Mouse (Mus musculus) right cerebral cortex, postnatal 14 days (tissue): ENCODE data around the gene Capn1.
A peak's percentile ranks its signal among the peaks of the same experiment; 100 is the strongest.

Source experiments
- DNase-seq: peaks from one replicate; pipeline ENCODE4 v3.0.0; 2022

Capn1 gene

DNA sequence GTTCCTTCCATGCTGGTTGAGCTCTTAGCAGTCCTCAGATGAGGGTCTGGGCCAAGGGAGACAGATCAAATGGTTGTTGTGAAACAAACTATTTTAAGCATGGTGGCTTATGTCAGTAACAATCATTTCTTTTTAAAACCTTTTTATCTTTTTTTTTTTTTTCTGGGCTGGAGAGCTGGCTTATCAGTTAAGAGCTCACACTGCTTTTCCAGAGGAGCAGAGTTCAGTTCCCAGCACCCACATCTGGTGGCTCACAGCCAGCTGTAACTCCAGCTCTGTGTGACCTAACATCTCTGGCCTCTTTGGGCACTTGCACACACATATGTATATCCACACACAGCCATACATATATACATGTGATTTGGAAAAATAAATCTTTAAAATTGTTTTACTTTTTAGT lies 22.0 kb upstream of the Capn1 start:
- DNase-seq: no peak

DNA sequence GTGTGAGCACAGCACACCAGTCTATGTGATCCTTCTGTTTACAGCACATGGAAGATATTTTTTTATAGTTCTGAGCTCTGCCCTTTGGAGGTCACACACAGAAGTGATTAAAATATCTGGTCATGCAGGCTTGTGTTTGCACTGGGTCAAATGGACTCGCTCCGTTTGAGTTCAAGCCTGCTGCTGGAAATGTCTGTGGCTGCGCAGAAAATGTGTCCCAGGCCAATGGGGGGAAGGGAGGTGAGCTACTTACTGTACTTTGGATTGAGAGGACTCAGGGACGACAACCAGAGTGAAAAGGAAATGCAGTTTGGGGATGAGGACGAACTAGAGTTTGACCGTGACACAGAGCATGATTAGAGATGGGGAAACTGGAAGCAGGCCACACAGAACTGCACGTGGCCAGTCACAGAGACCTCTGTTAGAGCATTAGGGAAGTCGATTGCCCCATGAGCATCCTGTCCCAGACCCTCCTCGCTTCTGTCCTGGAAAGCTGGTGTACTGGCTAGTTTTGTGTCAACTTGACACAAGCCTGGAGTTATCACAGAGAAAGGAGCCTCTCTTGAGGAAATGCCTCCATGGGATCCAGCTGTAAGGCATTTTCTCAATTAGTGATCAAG lies 20.4 kb upstream of the Capn1 start:
- DNase-seq: no peak

DNA sequence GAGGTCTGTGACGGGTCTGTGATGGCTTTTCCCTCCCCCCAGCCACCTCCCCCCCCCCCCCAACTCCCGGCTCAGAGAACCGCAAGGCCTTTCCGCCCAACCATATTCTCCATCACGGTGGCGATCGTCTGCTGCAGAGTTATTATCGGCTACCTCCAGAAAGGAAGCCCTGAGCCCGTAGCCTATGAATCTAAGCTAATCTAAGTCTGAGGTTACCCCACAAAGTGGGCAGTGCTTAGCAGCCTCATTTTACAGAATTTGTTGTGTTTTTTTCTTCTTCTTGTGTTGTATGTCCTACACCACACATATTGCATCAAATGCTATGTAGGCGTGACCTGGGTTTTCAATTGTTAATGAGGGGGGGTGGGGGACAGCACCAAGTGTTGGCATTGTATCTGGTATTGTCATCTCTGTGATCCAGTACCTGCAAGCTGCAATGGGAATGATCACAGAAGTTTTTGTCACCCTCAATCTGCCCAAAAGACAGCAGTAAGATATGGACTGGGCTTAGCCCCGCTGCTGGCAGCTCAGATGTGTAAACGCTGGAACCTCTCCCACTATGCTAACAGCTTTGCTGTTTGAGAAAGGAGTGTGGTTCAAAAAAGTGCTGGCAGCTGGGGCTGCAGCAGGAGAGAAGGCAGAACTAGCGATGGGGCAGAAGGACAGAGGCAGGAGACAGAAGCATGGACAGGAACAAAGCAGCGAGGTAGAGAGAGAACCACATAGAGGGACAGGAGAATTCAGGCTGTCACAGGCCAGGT lies 15.0 kb upstream of the Capn1 start:
- no peak for DNase-seq

DNA sequence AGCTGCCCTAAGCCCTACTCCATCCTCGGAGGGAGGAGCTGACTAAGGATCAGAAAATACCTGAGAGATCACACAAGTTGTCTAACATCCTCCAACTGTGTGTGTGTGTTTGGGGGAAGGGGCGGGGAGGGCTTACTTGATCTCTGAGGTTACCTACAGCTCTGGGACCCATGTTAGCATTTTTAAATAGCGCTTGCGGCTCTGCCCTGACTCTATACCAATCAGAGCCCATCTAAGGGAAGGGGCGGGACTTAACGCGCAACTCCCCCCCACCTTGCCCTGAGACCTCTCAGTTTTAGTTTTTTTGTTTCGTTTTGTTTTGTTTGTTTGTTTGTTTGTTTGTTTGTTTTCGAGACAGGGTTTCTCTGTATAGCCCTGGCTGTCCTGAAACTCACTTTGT lies 13.7 kb upstream of the Capn1 start:
- no peak for DNase-seq

DNA sequence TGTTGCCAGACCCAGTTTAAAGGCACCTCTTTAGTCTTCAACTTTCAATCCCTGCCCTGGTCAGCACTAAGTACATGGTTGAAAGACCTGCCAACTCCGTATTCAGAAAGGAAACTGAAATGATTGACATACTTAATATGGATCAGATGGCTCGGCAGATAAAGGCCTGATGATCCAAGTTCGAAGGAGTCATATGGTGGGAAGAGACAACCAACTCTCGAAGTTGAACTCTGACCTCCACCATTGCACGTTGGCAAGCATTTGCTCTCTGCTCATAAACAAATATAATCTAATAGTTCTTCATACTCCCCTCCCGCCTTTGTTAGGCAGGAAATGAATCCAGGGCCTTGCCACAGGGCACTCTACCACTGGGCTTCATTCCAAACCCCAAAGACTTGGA lies 13.3 kb upstream of the Capn1 start:
- DNase-seq: no peak

DNA sequence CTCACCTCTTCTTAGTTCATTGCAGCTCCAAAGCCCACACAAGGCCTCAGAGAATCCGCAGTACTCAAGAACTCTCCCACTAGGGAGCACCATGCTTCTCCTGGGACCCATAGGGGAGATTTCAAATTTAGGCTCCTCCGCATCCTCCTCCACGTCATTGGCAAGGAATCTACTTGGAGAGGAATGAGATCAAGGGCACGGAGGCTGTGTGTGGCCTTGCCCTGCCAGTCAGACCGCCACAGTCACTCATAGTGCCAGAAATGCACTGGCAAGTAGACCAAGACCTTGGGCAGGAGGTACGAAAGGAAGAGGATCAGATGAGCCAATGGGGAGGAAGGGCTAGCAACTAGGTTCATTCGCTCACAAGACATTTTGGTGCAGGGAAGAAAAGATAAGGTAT lies 8.2 kb upstream of the Capn1 start:
- no peak for DNase-seq

DNA sequence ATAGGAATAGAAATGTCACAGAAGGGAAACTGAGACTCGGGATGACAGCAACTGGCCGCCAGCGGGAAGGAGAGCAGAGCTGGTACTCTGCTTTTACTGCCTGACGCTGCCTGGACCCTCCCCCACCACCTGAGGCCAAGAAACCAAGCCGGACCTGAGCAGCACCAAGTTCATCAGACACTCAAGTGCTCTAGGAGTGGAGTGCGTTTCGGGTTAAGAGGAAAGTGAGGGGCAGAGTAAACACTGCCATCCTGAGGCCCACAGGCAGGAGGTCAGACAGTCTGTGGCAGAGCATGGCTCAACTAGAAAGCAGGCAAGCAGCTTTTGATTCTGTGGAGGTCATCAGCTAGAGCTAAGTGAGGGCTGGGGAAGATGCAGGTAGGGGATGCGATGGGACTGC lies 7.4 kb upstream of the Capn1 start:
- DNase-seq: no peak

DNA sequence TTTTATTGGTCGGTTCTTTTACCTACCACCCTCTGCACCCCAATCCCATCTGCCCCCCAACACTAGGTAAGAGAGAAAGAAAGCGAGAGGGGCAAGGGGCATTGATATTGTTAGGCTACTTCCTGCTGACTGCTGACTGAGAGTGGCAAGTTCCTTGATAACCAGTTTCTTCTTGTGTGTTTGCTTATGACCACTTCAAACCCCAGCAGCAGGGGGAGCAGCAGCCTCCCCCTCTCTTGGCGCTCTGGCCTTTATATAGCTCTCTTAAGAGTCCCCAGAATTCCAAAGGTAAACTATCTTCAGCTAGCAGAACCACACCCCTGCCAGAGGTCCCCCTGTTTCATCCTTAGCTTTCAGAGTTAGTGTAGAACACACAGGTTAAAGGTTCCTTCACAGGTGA lies 4.6 kb upstream of the Capn1 start:
- no peak for DNase-seq

DNA sequence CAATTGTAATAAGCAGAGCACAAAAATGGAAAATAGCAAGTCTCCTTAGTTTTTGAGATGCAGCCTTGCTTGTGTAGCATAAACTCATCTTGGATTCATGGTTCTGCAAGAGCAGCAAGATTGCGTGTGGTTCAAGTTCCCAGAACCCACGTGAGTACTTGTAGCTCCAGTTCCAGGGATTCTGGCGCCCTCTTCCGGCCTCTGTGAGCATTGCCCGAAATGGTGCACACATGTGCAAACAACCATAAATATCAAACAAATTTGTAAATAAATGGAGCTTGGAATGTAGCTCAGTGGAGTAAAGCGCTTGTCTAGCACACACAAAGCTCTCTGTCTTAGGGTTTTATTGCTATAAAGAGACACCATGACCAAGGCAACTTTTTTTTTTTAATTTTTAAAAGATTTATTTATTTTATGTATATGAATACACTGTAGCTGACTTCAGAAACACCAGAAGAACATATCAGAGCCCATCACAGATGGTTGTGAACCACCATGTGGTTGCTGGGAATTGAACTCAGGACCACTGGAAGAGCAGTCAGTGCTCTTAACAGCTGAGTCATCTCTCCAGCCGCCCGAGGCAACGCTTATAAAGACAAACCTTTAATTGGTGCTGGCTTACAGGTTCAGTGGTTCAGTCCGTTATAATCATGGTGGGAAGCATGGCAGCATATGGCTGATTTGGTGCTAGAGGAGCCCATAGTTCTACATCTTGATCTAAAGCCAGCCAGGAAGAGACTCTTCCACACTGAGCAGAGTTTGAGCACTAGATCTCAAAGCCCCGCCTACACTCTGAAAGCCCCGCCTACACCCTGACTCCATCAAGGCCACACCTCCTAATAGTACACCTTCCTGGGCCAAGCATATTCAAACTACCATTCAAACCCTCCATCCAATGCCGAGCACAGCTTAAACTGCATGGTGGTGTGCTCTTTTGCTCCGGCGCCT lies 2.7 kb upstream of the Capn1 start:
- DNase-seq: peak; percentile 89

DNA sequence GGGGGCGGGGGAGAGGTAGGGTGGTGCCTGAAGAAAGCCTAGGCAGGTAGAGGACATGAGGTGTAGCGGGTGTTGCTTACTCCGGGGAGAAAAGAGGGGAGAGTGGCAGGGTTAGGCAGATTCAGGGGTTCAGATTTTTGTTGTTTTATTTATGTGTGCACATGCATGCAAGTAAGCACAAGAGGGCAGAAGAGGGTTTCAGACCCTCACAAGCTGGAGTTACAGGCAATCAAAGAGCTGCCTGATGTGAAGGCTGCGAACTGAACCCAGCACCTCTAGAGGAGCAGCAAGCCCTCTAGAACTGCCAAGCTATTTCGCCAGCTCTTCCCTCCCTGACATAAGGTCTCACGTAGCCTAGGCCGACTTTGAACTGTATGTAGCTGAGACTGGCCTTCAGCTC lies 835 bp upstream of the Capn1 start:
- no peak for DNase-seq

DNA sequence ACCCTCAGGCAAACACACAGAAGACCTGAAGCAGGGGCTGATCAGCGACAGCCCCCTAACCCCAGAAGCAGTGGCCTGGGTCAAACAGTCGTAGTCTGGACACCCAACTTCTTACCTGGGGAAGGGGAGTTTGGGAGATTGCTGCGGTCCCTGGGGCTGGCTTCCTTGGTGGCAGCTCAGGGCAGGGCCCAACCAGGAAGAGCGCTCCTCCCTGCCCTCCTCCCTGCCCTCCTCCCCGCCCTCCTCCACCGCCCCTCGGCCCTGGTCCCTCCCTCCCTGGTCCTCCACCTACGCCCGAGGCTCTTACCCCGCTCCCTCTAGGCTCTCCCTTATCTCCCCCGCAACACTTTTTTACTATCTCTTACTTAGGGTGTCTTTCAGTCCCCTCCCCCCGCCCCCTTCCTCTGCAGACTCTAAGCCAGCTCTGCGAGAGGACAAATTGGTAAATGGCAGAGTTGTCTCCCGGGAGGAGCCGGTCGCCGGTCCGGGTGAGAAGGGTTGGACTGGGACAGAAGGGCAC lies 646 bp downstream of the Capn1 start:
- no peak for DNase-seq

DNA sequence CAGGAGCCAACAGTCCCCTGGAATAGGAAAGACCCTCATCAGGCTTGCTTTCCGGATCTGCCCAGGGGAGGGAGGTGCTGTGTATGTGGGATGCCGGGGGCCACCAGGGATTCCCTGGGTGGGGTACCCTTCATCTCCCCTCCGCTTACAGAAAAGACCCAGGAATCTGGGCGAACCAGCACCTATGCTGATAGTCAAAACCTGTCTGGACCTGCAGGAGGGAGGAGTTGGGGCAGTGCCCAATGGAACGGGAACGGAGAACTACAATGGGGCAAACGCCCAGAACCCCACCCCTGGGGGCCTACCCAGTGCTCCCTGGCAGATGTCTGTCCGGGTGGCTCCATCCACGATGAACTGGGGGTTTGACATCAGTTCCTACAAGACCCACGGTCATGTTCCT lies 2.0 kb downstream of the Capn1 start:
- DNase-seq: no peak

DNA sequence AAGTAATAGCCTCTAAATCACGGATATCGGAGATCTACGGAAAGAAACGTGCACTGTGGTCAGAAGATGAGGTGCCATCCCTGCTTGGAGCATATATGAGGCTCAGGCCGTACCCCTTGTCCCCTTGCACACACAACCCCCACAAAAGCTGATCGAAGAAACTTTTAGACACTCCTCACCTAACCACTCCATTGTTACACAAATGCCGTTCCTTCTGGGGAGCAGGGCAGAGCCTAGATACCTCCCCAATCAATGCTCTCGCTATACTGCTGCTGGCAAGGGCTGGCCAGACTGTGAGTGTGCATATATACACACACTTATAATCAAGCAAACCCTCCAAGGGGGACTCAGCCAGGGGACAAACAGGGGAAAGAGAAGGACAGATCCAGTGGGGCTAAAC lies 6.6 kb downstream of the Capn1 start:
- DNase-seq: no peak

DNA sequence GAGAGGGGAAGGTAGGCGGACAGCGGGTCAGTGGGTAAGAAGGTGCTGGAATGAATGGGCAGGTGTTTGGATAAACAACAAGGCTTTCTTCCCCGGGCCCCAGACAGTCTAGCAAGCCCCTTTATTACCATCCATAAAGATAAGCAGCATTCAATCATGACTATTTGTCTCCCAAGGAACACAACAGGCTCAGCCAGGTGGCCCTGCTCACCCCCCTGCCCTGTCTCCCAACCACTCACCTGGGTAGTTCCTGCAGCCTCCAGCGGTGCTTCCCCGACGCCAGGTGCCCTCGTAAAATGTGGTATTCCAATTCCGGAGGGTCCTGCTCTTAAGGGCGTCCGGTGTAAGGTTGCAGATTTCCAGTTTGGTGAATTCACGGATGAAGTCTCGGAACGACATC lies 8.7 kb downstream of the Capn1 start:
- no peak for DNase-seq

DNA sequence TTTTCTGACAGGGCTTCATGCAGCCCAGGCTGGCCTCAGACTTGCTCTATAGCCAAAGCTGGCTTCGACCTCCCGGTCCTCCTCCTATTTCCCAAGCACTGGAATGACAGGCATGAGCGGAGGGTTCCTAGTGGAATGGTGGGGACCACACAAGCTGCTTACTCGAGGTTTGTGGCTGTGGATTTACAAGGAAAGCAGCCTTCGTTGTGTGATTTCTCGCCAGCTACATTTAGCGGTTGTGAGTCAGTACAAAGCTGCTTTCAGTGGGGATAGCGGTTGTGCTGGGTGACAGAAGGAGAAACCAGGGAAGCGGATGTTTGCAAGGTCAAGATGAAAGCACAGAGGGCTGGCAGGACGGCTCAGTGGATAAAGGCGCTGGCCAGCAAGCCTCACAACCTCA lies 10.2 kb downstream of the Capn1 start:
- DNase-seq: no peak

DNA sequence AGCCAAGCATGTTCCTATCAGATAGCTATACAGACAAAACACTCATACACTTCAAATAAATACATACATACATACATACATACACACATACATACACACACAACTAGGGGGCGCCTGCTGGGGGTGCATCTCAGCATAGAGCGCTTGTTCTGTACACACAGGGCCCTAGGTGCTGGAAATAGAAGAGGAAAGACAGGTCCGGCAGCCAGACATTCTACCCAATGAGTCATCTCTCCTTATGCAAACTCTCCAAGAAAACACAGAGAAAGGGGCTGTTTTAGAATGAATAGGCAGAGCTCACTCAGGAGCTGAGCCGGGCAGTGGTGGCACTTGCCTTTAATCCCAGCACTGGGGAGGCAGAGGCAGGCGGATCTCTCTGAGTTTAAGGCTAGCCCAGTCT lies 15.7 kb downstream of the Capn1 start:
- no peak for DNase-seq

DNA sequence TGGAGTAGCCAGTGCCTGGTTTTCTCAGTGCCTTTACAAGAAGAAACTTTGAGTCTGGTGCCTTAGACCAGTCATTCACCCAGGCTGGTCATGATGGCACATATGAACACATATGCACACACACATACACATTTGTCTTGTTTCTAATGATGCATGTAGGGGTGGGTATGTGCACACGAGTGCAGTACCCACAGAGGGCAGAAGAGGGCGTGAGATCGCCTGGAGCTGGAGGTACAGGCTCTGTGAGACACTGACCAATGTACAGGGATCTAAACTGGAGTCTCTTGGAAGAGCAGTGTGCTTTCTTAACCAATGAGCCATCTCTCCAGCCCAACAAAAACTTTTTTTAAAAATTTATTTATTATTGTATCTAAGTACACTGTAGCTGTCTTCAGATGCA lies 17.5 kb downstream of the Capn1 start:
- DNase-seq: no peak

DNA sequence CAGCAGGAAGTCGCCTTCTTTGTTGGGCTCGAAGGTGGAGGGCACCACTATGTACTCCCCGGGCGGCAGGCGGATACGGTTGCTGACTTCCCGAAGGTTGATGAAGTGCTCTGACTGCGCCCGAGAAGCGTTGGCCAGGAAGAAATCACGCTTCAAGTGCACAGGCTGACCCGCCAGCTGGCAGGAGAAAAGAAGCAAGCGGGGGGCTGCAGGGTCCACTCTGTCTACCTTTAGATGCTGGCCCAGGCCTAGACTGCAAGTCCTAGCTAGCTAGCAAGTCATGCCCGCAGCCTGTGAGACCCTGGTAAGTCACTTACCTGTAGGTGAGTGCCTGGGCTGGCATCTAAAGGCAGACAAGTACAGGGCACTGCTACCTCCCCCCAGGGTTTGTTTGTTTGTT lies 21.0 kb downstream of the Capn1 start:
- no peak for DNase-seq

DNA sequence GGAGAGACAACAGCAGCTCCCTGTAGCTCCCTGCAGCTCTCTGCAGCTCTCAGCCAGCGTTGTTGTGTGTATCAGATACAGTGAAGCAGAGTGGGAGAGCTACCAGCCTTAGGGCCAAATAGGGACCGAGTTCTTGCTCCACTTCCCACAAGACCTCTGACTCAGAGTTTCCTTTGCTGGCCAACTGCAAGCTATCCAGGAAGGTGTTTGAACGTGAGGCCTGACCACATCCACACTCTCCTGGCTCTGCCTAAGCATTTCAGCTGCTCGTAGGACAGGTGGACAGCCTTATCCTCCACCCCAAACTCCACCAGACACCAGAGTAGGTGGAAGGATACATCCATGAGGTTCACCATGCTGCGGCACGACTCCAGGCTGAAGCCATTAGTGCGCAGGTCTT lies 23.7 kb downstream of the Capn1 start:
- no peak for DNase-seq

DNA sequence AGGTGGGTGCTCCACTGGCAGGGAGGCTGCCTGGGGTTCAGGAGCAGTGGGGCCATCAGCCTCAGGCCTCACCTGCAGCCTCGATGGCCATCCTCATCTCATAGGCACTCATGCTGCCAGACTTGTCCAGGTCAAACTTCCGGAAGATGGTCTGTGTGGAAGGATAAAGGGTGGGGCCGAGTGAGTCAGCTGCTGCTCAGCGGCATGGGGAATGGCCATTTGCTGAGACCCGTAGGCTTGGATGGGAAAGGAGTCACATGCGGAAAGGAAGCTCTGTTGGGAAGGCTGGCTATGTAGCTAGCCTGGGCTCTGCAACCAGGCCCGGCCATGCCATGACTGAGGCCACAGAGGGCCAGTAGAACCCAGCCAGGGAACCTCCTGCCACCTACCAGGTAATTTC lies 24.2 kb downstream of the Capn1 start:
- no peak for DNase-seq

DNA sequence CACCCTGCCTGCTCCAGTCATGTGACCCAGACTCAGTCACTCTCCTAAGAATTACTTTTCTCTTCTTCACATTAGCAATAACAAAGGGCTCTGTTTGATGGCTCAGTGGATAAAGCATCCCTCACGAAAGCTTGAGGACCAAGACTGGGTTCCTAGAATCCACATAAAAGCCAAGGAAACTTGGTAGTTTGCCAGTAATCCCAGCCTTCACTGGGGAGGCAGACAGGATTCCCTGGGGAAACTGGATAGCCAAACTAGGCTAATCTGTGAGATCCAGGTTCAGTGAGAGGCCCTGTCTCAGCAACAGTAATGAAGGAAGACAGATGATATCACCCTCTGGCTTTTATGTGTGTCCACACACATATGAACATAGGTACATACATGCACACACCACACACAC lies 24.8 kb downstream of the Capn1 start:
- no peak for DNase-seq

DNA sequence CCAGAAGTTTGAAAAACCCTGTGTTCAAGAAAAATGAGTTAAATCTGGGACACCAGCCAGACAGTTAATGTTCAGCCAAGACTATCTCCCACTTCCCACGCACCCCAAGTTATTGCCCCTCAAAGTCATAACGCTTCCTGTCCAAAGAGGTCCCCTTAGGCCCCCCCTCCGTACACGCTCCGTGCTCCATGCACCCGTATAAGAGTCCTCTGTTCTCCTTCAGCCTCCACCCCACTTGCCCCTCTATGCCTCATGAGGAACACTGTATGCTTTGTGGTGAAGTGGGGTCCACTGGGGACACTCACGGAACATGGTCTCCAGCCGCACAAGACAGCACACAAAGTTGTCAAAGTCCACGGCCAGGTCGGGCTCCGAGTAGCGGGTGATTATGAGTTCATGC lies 25.7 kb downstream of the Capn1 start:
- DNase-seq: no peak

DNA sequence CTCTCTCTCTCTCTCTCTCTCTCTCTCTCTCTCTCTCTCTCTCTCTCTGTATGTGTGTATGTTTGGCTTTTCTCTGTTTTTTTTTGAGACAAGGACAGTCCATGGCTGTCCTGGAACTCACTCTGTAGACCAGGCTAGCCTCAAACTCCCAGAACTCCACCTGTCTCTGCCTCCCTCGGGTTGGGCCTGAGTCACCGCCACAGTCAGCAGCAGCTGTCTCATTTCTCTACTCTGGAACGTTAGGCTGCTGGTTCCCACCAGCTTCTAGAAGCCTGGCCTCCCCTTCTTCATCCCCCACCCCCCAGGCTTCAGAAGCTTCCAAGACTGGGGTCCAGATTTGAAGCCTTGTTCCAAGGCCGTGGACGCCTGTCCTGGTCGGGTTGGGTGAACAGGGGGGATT lies 26.1 kb downstream of the Capn1 start:
- DNase-seq: no peak
